Mouse (Mus musculus) neural tube, embryonic 15.5 days (tissue): ENCODE results near the gene Ap3b1. TPM values are rescaled to one million over a fixed set of nuclear protein-coding genes. Genes with fewer than 3 reads are reported as not detected.

Experiments used
- ATAC-seq: fragments of 200-750 bp; cut with Nextera tagmentation; 2 replicates; pipeline ENCODE4 v1.8.0; 2017; ENCODE audit warnings: mild to moderate bottlenecking, moderate TSS enrichment, moderate library complexity; ENCODE audit not compliant: low FRiP score
- H3K27ac ChIP-seq: fragments of 300-500 bp; sonication (generic); replicated peaks from 2 replicates; pipeline ENCODE4 v1.5.1; 2015; ENCODE audit warnings: mild to moderate bottlenecking, inconsistent platforms
- H3K27me3 ChIP-seq: fragments of 300-500 bp; sonication (generic); replicated peaks from 2 replicates; pipeline ENCODE4 v1.6.1; 2015; ENCODE audit warnings: inconsistent platforms
- H3K36me3 ChIP-seq: fragments of 300-500 bp; sonication (generic); 2 replicates; pipeline ENCODE4 v1.6.1; 2015; ENCODE audit warnings: inconsistent platforms
- H3K4me1 ChIP-seq: fragments of 300-500 bp; sonication (generic); 2 replicates; pipeline ENCODE4 v1.6.1; 2015; ENCODE audit warnings: inconsistent platforms
- H3K4me2 ChIP-seq: fragments of 300-500 bp; sonication (generic); 2 replicates; pipeline ENCODE4 v1.6.1; 2015; ENCODE audit warnings: inconsistent platforms, mild to moderate bottlenecking, moderate library complexity
- H3K4me3 ChIP-seq: fragments of 300-500 bp; sonication (generic); replicated peaks from 2 replicates; pipeline ENCODE4 v1.5.1; 2015; ENCODE audit warnings: mild to moderate bottlenecking, inconsistent platforms
- H3K9ac ChIP-seq: fragments of 300-500 bp; sonication (generic); replicated peaks from 2 replicates; pipeline ENCODE4 v1.6.1; 2015; ENCODE audit warnings: mild to moderate bottlenecking, inconsistent platforms
- H3K9me3 ChIP-seq: fragments of 300-500 bp; sonication (generic); replicated peaks from 2 replicates; pipeline ENCODE4 v1.6.1; 2016; ENCODE audit warnings: inconsistent platforms
- WGBS: fragments of 180-500 bp; shearing (Covaris S2); methylation state at CpG from one replicate; pipeline ENCODE4 v1.1.7; 2015; ENCODE audit warnings: mixed read lengths; 5-methylcytosine and 5-hydroxymethylcytosine counted together
- polyA plus RNA-seq: library from polyadenylated mRNA; unstranded; fragments of >200 nt; fragmentation: Nextera tagmentation; extraction: Ambion mirVana; gene quantifications from 2 replicates; pipeline ENCODE4 v1.2.1, GENCODE M21; 2015

Gene Ap3b1
- polyA plus RNA-seq, 1 experiment from 2014 or later: 27.1 TPM

DNA sequence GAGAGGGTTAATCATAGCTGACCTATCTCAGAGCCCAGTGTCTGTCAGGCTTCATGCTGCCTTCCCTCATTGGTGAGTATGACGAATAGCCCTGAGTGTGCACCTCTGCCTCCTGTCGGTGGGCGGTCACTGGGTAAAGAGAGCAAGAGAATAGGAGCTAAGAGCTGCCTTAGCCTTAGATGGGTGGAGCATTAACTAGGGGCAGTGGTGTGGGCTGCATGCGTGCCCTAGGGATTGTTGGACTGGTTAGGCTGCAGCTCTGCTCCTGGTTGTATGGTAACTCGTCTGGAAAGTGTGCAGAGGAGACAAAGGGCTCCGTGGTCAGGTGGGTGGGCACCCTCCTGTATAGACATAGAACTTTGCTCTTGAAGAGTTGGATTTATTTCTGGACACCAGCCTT is 157.8 kb downstream of the Ap3b1 start:
- Histone ChIP-seq H3K4me2 (no peak overlapping the region), H3K27me3 (no peaks in the 10 kb centered on the region), H3K4me3 (no peak overlapping the region), H3K27ac (no peak overlapping the region), H3K36me3 (peaks cover 6% of the 10 kb centered on the region; the same call in 1 of the 2 replicates), H3K4me1 (no peaks in the 10 kb centered on the region), H3K9me3 (no peaks in the 10 kb centered on the region), H3K9ac (no peak overlapping the region)
- 80% methylated on average over 6 of the region's 6 CpGs for WGBS
- ATAC-seq: no peak

DNA sequence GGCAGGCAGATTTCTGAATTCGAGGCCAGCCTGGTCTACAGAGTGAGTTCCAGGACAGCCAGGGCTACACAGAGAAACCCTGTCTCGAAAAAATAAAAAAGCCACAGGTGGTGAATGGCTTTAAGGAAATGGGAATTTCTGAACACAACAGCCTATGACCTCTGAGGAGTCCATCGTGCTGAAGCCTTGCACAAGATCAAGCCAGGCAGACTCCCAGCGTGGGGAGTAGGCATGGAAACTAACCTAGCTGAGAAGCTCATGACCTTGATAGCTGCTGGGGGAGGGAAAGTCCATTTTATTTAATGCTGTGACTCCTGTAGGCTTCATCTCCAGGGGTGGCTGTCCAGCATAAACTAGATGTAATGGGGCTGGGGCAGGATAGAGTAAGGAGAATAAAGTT is 159.4 kb downstream of the Ap3b1 start:
- H3K4me3 ChIP-seq: no peak overlapping the region
- H3K4me2 ChIP-seq: no peak overlapping the region
- WGBS: 94% methylated on average over 4 of the region's 4 CpGs
- no peaks in the 10 kb centered on the region for H3K27me3 ChIP-seq
- H3K9ac ChIP-seq: no peak overlapping the region
- H3K4me1 ChIP-seq: no peaks in the 10 kb centered on the region
- ATAC-seq: no peak
- no peak overlapping the region for H3K27ac ChIP-seq
- H3K9me3 ChIP-seq: no peaks in the 10 kb centered on the region
- peaks cover 6% of the 10 kb centered on the region; the same call in 1 of the 2 replicates for H3K36me3 ChIP-seq

DNA sequence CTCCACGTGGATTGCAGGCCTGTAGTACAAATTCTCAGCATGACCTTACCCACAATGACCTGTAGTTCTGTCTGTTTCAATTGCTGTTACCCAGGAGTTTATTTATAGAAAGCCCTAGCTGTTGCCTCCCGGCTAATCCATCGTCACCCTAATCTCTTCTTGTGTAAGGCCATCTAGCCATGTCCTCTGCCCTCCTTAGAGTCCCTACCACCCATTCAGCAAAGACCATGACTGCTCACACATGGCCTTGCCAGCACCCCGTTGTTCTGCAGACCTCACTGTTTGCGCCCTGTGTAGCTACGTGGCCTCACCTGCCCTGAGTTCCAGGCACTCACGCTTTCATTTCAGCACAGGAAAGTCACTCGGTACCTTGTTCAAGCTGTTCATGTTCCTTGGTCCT is 160.5 kb downstream of the Ap3b1 start:
- Histone ChIP-seq H3K27me3 (no peaks in the 10 kb centered on the region), H3K36me3 (peaks cover 6% of the 10 kb centered on the region; the same call in 1 of the 2 replicates), H3K4me2 (no peak overlapping the region), H3K9me3 (no peaks in the 10 kb centered on the region), H3K4me1 (0 out of 2 replicates have a peak, but pooled peaks cover 2% of the 10 kb centered on the region), H3K9ac (no peak overlapping the region), H3K4me3 (no peak overlapping the region), H3K27ac (no peak overlapping the region)
- WGBS: 91% methylated on average over 8 of the region's 8 CpGs
- ATAC-seq: no peak

DNA sequence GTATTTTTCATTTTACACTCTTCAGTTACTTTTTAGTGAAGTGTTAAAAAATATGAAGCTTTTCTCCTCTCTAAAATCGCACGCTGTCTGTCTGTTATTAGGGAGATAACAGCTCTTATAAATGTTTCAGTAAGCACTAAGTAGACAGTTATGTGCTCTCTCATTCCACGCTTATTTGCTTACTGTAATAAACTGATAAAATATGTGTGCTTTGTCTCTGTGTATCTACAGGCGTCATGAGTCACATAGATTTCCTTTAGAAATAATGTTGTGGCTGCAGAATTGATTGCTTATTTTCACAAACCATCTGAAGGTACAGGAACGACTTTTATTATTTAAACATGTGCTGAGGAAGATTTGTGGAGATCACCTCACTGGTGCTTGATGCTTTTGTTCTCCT is 164.5 kb downstream of the Ap3b1 start:
- 31% methylated on average over 5 of the region's 5 CpGs for WGBS
- H3K9ac ChIP-seq: no peak overlapping the region
- no peaks in the 10 kb centered on the region for H3K36me3 ChIP-seq
- H3K27me3 ChIP-seq: no peaks in the 10 kb centered on the region
- no peak overlapping the region for H3K4me3 ChIP-seq
- H3K27ac ChIP-seq: no peak overlapping the region
- 0 out of 2 replicates have a peak, but pooled peaks cover 2% of the 10 kb centered on the region for H3K4me1 ChIP-seq
- no peak overlapping the region for H3K4me2 ChIP-seq
- no peaks in the 10 kb centered on the region for H3K9me3 ChIP-seq
- no peak for ATAC-seq

DNA sequence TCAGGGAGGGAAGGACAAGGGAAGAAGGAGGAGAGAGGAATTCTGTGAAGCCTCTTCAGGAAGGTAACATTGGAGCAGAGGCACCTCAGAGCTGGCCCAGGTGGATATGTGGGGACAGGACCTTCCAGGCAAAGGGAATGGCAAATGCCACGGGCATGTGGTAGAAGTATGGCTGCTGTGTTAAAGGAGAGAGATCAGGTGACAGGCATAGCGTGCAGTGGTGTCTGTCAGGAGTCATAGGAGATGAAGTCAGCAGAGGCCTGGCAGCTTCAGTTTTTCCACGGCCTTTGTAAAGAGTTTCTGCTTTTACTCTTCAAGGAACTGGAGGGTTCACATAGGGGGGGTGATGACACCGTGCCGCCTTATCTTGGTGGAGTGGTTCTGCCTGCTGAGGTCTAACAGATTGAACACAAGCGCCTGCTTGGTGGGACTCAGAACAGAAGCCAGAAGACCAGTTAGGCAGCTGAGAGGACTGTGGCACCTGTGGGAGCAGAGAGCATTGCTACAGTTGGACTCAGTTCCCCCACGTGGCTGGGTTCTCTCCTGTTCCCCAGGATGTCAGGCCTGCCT is 166.0 kb downstream of the Ap3b1 start:
- H3K9ac ChIP-seq: no peak overlapping the region
- H3K36me3 ChIP-seq: no peaks in the 10 kb centered on the region
- no peak for ATAC-seq
- H3K9me3 ChIP-seq: no peaks in the 10 kb centered on the region
- no peaks in the 10 kb centered on the region for H3K27me3 ChIP-seq
- no peak overlapping the region for H3K27ac ChIP-seq
- H3K4me2 ChIP-seq: no peak overlapping the region
- WGBS: 88% methylated on average over 7 of the region's 7 CpGs
- 0 out of 2 replicates have a peak, but pooled peaks cover 2% of the 10 kb centered on the region for H3K4me1 ChIP-seq
- H3K4me3 ChIP-seq: no peak overlapping the region

DNA sequence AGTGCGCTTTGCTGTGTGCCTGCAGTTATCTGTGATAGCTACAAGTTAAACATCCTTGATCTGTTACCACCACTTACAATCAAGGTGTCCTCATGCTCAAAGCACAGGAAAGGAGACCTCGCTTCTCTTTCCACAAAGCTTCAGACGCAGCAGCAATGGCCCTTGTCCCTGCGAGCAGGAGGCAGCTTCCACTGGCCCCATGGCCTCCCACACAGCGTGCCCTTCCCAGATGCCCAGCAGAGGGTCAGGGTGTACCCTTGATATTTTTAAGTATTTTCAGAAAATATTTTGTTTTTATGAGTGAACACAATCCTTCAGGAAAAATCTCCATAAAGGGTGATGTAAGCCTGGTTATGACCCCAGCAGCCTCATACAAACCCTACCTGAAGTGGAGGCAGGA is 170.4 kb downstream of the Ap3b1 start:
- no peak for ATAC-seq
- Histone ChIP-seq H3K36me3 (no peaks in the 10 kb centered on the region), H3K4me3 (no peak overlapping the region), H3K27ac (no peak overlapping the region), H3K4me2 (no peak overlapping the region), H3K4me1 (no peaks in the 10 kb centered on the region), H3K9me3 (no peaks in the 10 kb centered on the region), H3K9ac (no peak overlapping the region), H3K27me3 (no peaks in the 10 kb centered on the region)
- 97% methylated on average over 5 of the region's 5 CpGs for WGBS

DNA sequence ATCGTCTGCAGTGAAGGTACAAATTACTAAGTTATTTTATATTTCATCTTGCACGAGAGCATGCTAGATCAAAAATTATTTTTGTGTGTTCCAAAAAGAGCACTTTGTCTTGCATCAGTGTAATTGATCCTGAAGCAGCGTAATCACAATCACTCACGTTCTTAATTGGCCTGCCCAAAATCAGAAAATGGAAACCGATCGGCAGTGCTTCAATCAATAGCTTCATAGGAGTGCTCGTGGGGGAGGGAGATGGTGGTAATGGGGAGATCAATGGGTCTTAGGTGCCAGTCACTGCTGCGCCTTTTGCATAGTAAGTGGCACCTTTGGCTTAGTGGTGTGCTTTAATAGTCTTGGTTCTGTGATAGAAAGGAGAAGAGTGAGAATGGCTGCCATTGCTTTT is 174.8 kb downstream of the Ap3b1 start:
- no peak overlapping the region for H3K4me2 ChIP-seq
- ATAC-seq: no peak
- WGBS: 95% methylated on average over 8 of the region's 8 CpGs
- H3K4me1 ChIP-seq: no peaks in the 10 kb centered on the region
- no peaks in the 10 kb centered on the region for H3K9me3 ChIP-seq
- no peak overlapping the region for H3K27ac ChIP-seq
- H3K4me3 ChIP-seq: no peak overlapping the region
- H3K36me3 ChIP-seq: no peaks in the 10 kb centered on the region
- H3K9ac ChIP-seq: no peak overlapping the region
- H3K27me3 ChIP-seq: no peaks in the 10 kb centered on the region

DNA sequence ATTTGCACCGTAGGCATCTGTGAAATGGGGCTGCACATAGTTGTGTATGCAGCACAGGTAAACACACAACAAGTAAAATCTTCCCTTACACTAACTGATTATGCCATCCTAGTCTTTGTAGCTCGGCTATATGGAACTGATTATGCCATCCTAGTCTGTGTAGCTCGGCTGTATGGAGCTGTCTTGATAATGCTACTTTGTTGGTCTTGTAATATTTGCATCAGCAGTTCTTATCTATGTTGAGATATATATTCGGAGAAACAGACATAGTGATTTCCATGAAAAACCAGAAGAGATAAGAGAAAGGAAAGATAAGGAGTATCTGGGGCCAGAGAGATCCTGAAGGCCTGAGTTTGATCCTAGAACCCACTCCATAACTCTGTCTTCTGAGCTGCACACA is 178.6 kb downstream of the Ap3b1 start:
- no peak overlapping the region for H3K27ac ChIP-seq
- no peak overlapping the region for H3K9ac ChIP-seq
- 95% methylated on average over 4 of the region's 4 CpGs for WGBS
- H3K36me3 ChIP-seq: no peaks in the 10 kb centered on the region
- H3K4me3 ChIP-seq: no peak overlapping the region
- H3K27me3 ChIP-seq: peaks cover 6% of the 10 kb centered on the region; the same call in 1 of the 2 replicates
- no peak overlapping the region for H3K4me2 ChIP-seq
- ATAC-seq: no peak
- no peaks in the 10 kb centered on the region for H3K9me3 ChIP-seq
- H3K4me1 ChIP-seq: no peaks in the 10 kb centered on the region

DNA sequence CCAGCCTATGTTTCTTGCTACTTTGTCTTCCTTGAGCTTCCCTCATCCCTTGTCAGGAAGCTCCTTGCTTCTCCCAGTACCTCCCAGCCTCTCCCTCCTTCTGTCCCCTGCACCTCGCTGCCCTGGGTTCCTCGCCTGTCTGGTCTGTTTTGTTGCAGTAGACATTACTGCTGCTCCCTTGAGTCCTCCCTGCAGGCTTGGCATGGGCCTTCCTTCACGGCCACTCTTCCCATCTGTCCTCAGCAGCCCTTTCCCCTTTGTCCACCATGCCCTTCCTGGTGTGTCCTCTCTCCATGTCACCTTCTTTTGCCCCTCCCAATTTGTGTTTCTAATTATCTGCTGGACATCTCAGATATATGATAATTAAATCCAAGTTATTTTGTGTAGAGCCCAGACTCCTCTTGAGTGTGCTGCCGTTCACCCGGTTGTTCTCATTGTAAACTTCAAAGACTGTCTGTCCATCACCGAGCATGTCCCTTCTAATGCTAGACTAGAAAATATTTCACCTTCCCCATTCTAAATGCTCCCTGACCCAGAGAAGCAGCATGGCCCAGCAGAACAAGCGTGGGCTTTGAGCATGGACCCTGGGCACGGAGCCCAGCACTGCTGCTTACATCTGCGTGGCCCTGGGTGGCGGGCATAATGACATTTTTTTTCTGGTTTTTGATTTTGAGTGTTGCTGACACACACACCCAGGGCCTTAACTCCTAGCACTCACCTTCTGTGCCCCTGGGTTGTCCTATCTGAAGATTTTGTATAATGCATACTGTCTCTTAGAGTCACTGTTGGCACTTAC is 181.3 kb downstream of the Ap3b1 start:
- H3K4me2 ChIP-seq: no peak overlapping the region
- no peak overlapping the region for H3K9ac ChIP-seq
- H3K4me1 ChIP-seq: 0 out of 2 replicates have a peak, but pooled peaks cover 5% of the 10 kb centered on the region
- WGBS: 83% methylated on average over 10 of the region's 10 CpGs
- H3K27ac ChIP-seq: no peak overlapping the region
- no peaks in the 10 kb centered on the region for H3K36me3 ChIP-seq
- no peak for ATAC-seq
- no peaks in the 10 kb centered on the region for H3K9me3 ChIP-seq
- no peak overlapping the region for H3K4me3 ChIP-seq
- H3K27me3 ChIP-seq: peaks cover 11% of the 10 kb centered on the region; the same call in 1 of the 2 replicates

DNA sequence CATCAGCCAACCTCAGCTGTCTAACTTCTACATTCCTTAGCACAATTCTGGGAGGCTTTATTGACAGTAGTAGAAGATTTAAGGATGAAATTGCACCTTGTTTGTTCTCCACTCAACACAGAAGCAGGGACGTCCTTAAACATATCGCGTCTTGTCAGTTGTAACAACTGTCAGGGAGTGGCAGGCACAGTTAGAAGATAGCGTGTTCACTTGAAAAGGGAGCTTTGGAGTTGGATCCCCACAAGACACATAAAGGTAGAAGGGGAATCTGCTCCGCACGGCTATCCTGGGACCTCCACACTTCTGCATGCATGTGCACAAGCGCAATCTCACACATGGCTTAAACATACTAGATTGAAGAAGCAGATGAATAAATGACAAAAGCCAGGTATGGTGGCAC is 183.3 kb downstream of the Ap3b1 start:
- Histone ChIP-seq H3K4me3 (no peak overlapping the region), H3K36me3 (no peaks in the 10 kb centered on the region), H3K4me2 (no peak overlapping the region), H3K27me3 (peaks cover 11% of the 10 kb centered on the region; the same call in 1 of the 2 replicates), H3K9ac (no peak overlapping the region), H3K4me1 (peaks cover 15% of the 10 kb centered on the region), H3K27ac (no peak overlapping the region), H3K9me3 (no peaks in the 10 kb centered on the region)
- 84% methylated on average over 7 of the region's 7 CpGs for WGBS
- ATAC-seq: no peak

DNA sequence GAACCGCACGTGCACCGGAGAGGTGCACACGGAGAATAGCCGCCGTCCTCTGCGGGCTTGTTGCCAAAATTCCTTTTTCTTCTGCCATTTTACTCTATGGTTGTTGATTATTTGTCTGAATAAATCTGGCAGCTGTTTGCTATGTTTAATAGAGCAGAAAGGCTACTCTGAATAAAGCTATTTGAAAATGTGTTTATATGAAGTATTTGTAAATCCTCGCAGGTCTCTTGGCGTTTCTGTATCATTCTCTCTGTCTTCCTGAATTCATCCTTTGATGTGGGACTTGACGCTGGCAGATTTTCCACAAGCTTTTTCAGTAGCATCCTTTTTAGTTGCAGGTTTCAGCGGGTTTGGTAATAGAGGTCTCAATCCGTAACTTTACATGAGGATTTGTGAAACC is 185.5 kb downstream of the Ap3b1 start:
- Histone ChIP-seq H3K27me3 (peaks cover 11% of the 10 kb centered on the region; the same call in 1 of the 2 replicates), H3K4me3 (no peak overlapping the region), H3K9me3 (no peaks in the 10 kb centered on the region), H3K4me2 (no peak overlapping the region), H3K27ac (no peak overlapping the region), H3K4me1 (peaks cover 15% of the 10 kb centered on the region), H3K9ac (no peak overlapping the region), H3K36me3 (no peaks in the 10 kb centered on the region)
- ATAC-seq: no peak
- 73% methylated on average over 12 of the region's 12 CpGs for WGBS

DNA sequence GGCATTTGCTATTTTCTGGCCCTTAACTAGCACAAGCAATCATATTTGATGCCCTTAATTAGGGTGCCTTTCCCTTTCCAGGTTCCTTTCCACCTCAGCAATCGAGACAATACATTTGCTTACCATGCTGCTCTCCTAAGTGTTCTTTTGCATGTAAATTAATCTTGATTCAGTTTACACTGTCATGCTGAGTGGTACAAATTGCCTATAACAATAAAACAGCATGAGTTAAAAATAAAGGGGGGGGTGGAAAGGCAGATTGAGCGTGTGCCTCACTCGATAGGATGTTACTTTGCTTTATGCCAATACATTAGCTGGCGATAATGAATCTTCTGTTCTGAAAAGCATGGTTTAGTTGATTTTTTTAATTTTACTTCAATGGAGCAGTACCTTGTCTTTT is 187.0 kb downstream of the Ap3b1 start:
- no peak overlapping the region for H3K4me3 ChIP-seq
- no peak overlapping the region for H3K9ac ChIP-seq
- peak overlapping the region; percentile 13; the same call in 1 of the 2 replicates for H3K4me2 ChIP-seq
- WGBS: 18% methylated on average over 4 of the region's 4 CpGs
- H3K27me3 ChIP-seq: peaks cover 9% of the 10 kb centered on the region; the same call in 1 of the 2 replicates
- peak; percentile 74 for ATAC-seq
- 0 out of 2 replicates have a peak overlapping the region, but pooled peaks have one; percentile 6 for H3K27ac ChIP-seq
- H3K9me3 ChIP-seq: no peaks in the 10 kb centered on the region
- H3K4me1 ChIP-seq: peaks cover 18% of the 10 kb centered on the region
- no peaks in the 10 kb centered on the region for H3K36me3 ChIP-seq
